ENCODE assay signal across 22 mouse cellular contexts in the genomic region with DNA sequence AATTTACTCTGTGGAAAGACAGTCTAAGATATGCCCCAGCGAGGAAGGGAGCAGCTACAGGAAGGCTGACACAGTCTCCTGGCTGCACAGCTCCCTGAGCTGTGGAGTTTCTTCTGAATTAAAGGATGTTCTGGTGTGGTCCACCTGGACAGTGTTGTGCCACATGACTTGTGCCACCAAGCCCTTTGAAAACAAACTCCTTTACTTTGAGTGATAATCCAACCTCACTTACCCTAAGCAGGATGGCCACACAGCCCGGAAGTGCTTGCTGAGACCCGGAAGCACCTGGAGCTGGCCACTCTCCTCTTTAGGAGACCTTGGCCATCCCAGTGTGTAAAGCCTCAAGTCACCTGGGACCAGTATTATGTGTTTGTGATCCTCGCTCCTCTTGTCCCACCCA. TPM values are rescaled to one million over a fixed set of nuclear protein-coding genes. Genes with fewer than 3 reads are reported as not detected.
A peak's percentile ranks its signal among the peaks of the same experiment; 100 is the strongest.
DNase-seq lines count a peak whose midpoint lies in the region; ATAC-seq and TF ChIP-seq lines count a peak whose summit lies in the region.
"Had no signal": no experiment of that assay in that cellular context is flagged by ENCODE, and none has a peak within 500 bp of the region (broad histone marks: within the 10 kb centered on the region; RNA-seq: fewer than 3 reads in every experiment).

No protein-coding gene starts in this region.

- H3K9ac ChIP-seq in heart, embryonic 14.5 days (ENCODE audit: low read length), result peak overlapping the region; percentile 74
- no peak overlapping the region for H3K9ac ChIP-seq in midbrain, embryonic 16.5 days (ENCODE audit: low read depth, low read length)
- H3K9ac ChIP-seq in midbrain, embryonic 15.5 days, result no peak overlapping the region
- H3K9ac ChIP-seq in limb, embryonic 14.5 days (ENCODE audit: low read depth, low read length, severe bottlenecking), result no peak overlapping the region

- H3K9me3 ChIP-seq in heart, embryonic 14.5 days (ENCODE audit: control insufficient read depth, low read length), result no peaks in the 10 kb centered on the region
- no peaks in the 10 kb centered on the region for H3K9me3 ChIP-seq in midbrain, embryonic 16.5 days (replicated peaks; ENCODE audit: control insufficient read depth, low read length, poor library complexity, severe bottlenecking)
- H3K9me3 ChIP-seq in midbrain, embryonic 15.5 days, result no peaks in the 10 kb centered on the region
- H3K9me3 ChIP-seq in limb, embryonic 14.5 days (ENCODE audit: control insufficient read depth, low read length), result no peaks in the 10 kb centered on the region
- H3K9me3 ChIP-seq: G1E; hindbrain, embryonic 10.5 days had no signal

- TF ChIP-seq POLR2A in limb, embryonic 14.5 days (IDR thresholded peaks at IDR 0.05; ENCODE audit: borderline replicate concordance, extremely low read depth, insufficient read depth, insufficient read length), result no peak

- no peak for ATAC-seq in heart, embryonic 14.5 days (ENCODE audit: insufficient number of reproducible peaks, insufficient read depth, low FRiP score, low read depth)
- ATAC-seq in midbrain, embryonic 16.5 days, result peak; percentile 25; the same call in 1 of the 2 replicates
- no peak for ATAC-seq in midbrain, embryonic 15.5 days (replicated peaks)
- ATAC-seq in limb, embryonic 14.5 days (ENCODE audit: low FRiP score, low read depth), result no peak
- ATAC-seq: CD4-positive, CD25-positive, alpha-beta regulatory T cell, adult 4 months; intestine, postnatal 0 days had no signal

- peak overlapping the region; percentile 93 for H3K4me2 ChIP-seq in heart, embryonic 14.5 days (ENCODE audit: low read length)
- no peak overlapping the region for H3K4me2 ChIP-seq in midbrain, embryonic 16.5 days (ENCODE audit: low read length)
- no peak overlapping the region for H3K4me2 ChIP-seq in midbrain, embryonic 15.5 days
- peak overlapping the region; percentile 44; the same call in 1 of the 2 replicates for H3K4me2 ChIP-seq in limb, embryonic 14.5 days (replicated peaks; ENCODE audit: low read depth, low read length, severe bottlenecking)

- H3K36me3 ChIP-seq in heart, embryonic 14.5 days (ENCODE audit: control insufficient read depth, insufficient read depth, low read length), result peaks cover 21% of the 10 kb centered on the region
- no peaks in the 10 kb centered on the region for H3K36me3 ChIP-seq in midbrain, embryonic 16.5 days (ENCODE audit: control insufficient read depth, insufficient read depth, low read length)
- H3K36me3 ChIP-seq in midbrain, embryonic 15.5 days (replicated peaks), result no peaks in the 10 kb centered on the region
- H3K36me3 ChIP-seq in limb, embryonic 14.5 days (ENCODE audit: control insufficient read depth, insufficient read depth, low read length), result no peaks in the 10 kb centered on the region
- H3K36me3 ChIP-seq: G1E; hindbrain, embryonic 10.5 days had no signal

- H3K4me1 ChIP-seq in heart, embryonic 14.5 days (ENCODE audit: control insufficient read depth in 2 of 2, insufficient read depth in 2 of 2, low read length in 2 of 2), result peaks cover 27 to 51% of the 10 kb centered on the region in 2 experiments
- H3K4me1 ChIP-seq in midbrain, embryonic 16.5 days (ENCODE audit: control insufficient read depth, insufficient read depth, low read length), result no peaks in the 10 kb centered on the region
- H3K4me1 ChIP-seq in midbrain, embryonic 15.5 days, result peaks cover 1% of the 10 kb centered on the region
- peaks cover 26% of the 10 kb centered on the region for H3K4me1 ChIP-seq in limb, embryonic 14.5 days (ENCODE audit: control insufficient read depth, insufficient read depth, low read length)

- H3K27me3 ChIP-seq in heart, embryonic 14.5 days (ENCODE audit: control insufficient read depth, insufficient read depth, low read length), result no peaks in the 10 kb centered on the region
- peaks cover 87% of the 10 kb centered on the region for H3K27me3 ChIP-seq in midbrain, embryonic 16.5 days (ENCODE audit: control insufficient read depth, insufficient read depth, low read depth, low read length)
- peaks cover 93% of the 10 kb centered on the region for H3K27me3 ChIP-seq in midbrain, embryonic 15.5 days (replicated peaks)
- peaks cover 49% of the 10 kb centered on the region for H3K27me3 ChIP-seq in limb, embryonic 14.5 days (ENCODE audit: control insufficient read depth, insufficient read depth, low read length)

- 31% methylated on average over 4 of the region's 4 CpGs for WGBS in heart, embryonic 14.5 days
- WGBS in midbrain, embryonic 16.5 days, result 10% methylated on average over 4 of the region's 4 CpGs
- 7% methylated on average over 4 of the region's 4 CpGs for WGBS in midbrain, embryonic 15.5 days
- 43% methylated on average over 4 of the region's 4 CpGs for WGBS in limb, embryonic 14.5 days

- peak overlapping the region in 1 of 2 experiments; percentile 42; a peak in 1 of 4 replicates for H3K4me3 ChIP-seq in heart, embryonic 14.5 days (ENCODE audit: control insufficient read depth in 1 of 2, insufficient read depth in 1 of 2, low read depth in 1 of 2, low read length in 2 of 2)
- no peak overlapping the region for H3K4me3 ChIP-seq in midbrain, embryonic 16.5 days (ENCODE audit: low read depth, low read length)
- H3K4me3 ChIP-seq in midbrain, embryonic 15.5 days, result no peak overlapping the region
- no peak overlapping the region for H3K4me3 ChIP-seq in limb, embryonic 14.5 days (replicated peaks; ENCODE audit: low read length)
- H3K4me3 ChIP-seq: hindbrain, embryonic 10.5 days; myocyte had no signal

- no peak overlapping the region for H3K27ac ChIP-seq in heart, embryonic 14.5 days (replicated peaks in 1 of 2; ENCODE audit: control insufficient read depth in 1 of 2, insufficient read depth in 1 of 2, low read depth in 2 of 2, low read length in 2 of 2)
- no peak overlapping the region for H3K27ac ChIP-seq in midbrain, embryonic 16.5 days (ENCODE audit: low read length)
- no peak overlapping the region for H3K27ac ChIP-seq in midbrain, embryonic 15.5 days
- no peak overlapping the region for H3K27ac ChIP-seq in limb, embryonic 14.5 days (replicated peaks; ENCODE audit: low read depth, low read length)
- H3K27ac ChIP-seq: hindbrain, embryonic 10.5 days had no signal

- DNase-seq in embryo, embryonic 10 days (ENCODE audit: low spot score), result peak; percentile 4
- DNase-seq in embryo, embryonic 10.5 days (ENCODE audit: low spot score), result no peak
- DNase-seq in heart, adult 18-20 months, result no peak
- DNase-seq in limb, embryonic 14.5 days (ENCODE audit: low spot score), result no peak
- DNase-seq in layer of hippocampus, adult 8-10 months (ENCODE audit: low spot score in 2 of 2), result no peak
- DNase-seq: adrenal gland, postnatal 36 days; cerebellum, adult 9-10 months; gastrocnemius, postnatal 14 days; liver; lung, adult 18-20 months; retina, postnatal 1 day; right cerebral cortex, postnatal 4 days; thymus, postnatal 4 days had no signal

RNA-seq across cellular contexts. Expression of gene Hand2, which starts 27.5 kb away (rescaled TPM):
- 16.3 and 17.4 TPM in 2 replicates for polyA plus RNA-seq in heart, embryonic 14.5 days (2014; fragmentation: Nextera tagmentation; extraction: Ambion mirVana)
- 10 to 100 TPM; 76.2 to 83.1 TPM for total RNA-seq in heart, adult 18-20 months (2021)
- polyA plus RNA-seq in midbrain, embryonic 16.5 days (2015; fragmentation: Nextera tagmentation; extraction: Ambion mirVana), result not detected in 2 replicates
- polyA plus RNA-seq in midbrain, embryonic 15.5 days (2015; fragmentation: Nextera tagmentation; extraction: Ambion mirVana), result not detected in 2 replicates
- 33.4 and 36.2 TPM in 2 replicates for polyA plus RNA-seq in limb, embryonic 14.5 days (2012; rRNA removed)
- polyA plus RNA-seq in limb, embryonic 14.5 days (2014; fragmentation: Nextera tagmentation; extraction: Ambion mirVana), result 9.8 and 13.5 TPM in 2 replicates
- not detected for total RNA-seq in layer of hippocampus, adult 8-10 months (2022)
- total RNA-seq: G1E; megakaryocyte-erythroid progenitor cell, adult 5-6 weeks had no signal
- polyA plus RNA-seq: CD4-positive, CD25-positive, alpha-beta regulatory T cell, adult 4 months; G1E; hindbrain, embryonic 10.5 days; myocyte had no signal

Comparison
In these comparisons a context has a peak if more than half of its experiments do, and no peak if none do; other contexts are left out.
1. H3K4me2 ChIP-seq: peak in heart, embryonic 14.5 days (single experiment) and limb, embryonic 14.5 days (single experiment); none in midbrain, embryonic 16.5 days (single experiment) and midbrain, embryonic 15.5 days (single experiment).
2. RNA of gene Hand2, which starts 27.5 kb away (polyA plus RNA-seq): 9.8 to 36.2 TPM in limb, embryonic 14.5 days and 16.3 to 17.4 TPM in heart, embryonic 14.5 days; not detected in midbrain, embryonic 16.5 days and not detected in midbrain, embryonic 15.5 days; every median in the first group is over 10 times any median in the second.